Mouse (Mus musculus): ENCODE data around the gene E330021D16Rik.

DNA sequence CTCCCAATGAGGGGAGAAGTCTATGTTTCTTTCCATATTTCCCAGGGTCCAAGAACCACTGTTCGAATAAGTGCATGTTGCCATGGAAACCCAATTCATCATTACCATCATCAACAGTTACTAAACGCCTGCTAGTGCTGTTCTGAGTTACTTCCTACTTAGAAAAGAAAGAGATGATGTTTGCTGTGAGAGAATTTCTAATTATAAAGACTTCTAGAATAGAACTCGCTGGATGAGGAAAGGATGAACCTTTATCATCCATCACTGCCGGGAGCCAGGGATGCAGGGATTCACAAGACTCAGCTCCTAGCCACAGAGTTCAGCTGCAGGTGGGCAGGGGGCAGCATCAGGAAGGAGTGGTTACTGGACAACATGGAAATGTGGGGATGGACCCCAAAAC, 51.4 kb downstream of the E330021D16Rik start:
- TF ChIP-seq POLR2A (IDR thresholded peaks at IDR 0.05; ENCODE audit: insufficient read length, low read depth) (no peak), MAX (IDR thresholded peaks at IDR 0.05; ENCODE audit: low read depth) (no peak), MYOD1 (IDR thresholded peaks at IDR 0.05; ENCODE audit: control insufficient read depth in 1 of 3, insufficient read length in 2 of 3, low read depth in 2 of 3) (no peak), TCF12 (IDR thresholded peaks at IDR 0.05; ENCODE audit: insufficient read depth, poor library complexity, severe bottlenecking) (no peak), E2F4 (IDR thresholded peaks at IDR 0.05; ENCODE audit: insufficient read depth) (no peak)
